Mouse (Mus musculus) bone marrow macrophage, adult 2 months (primary cell): ENCODE measurements around the gene Adar. TPM values are rescaled to one million over a fixed set of nuclear protein-coding genes. Genes with fewer than 3 reads are reported as not detected.
A peak's percentile ranks its signal among the peaks of the same experiment; 100 is the strongest.

Source experiments
- H3K27ac ChIP-seq: 2 replicates; pipeline ENCODE4 v1.5.1; 2012; ENCODE audit warnings: low read depth, low read length; ENCODE audit not compliant: insufficient read depth
- H3K4me1 ChIP-seq: 2 replicates; pipeline ENCODE4 v1.6.1; 2012; ENCODE audit warnings: low read length; ENCODE audit not compliant: control insufficient read depth, insufficient read depth
- H3K4me3 ChIP-seq: 2 replicates; pipeline ENCODE4 v1.5.1; 2012; ENCODE audit warnings: mild to moderate bottlenecking, low read length, moderate library complexity; ENCODE audit not compliant: insufficient read depth
- CTCF ChIP-seq: IDR thresholded peaks from 2 replicates; pipeline ENCODE4 v1.5.1; 2012; ENCODE audit warnings: low read depth, mild to moderate bottlenecking, low read length, moderate library complexity
- POLR2A ChIP-seq: IDR thresholded peaks from 2 replicates; pipeline ENCODE4 v1.6.1; 2012; ENCODE audit warnings: mild to moderate bottlenecking, low read depth, low read length, borderline replicate concordance
- polyA plus RNA-seq: library from polyadenylated mRNA; stranded (reverse); fragments of >200 nt; gene quantifications from 2 replicates; pipeline ENCODE4 v1.2.4, GENCODE M21; 2012; ENCODE audit not compliant: missing spikeins, insufficient read depth, insufficient read length

The Adar gene
- 57.9 and 61.1 TPM in 2 replicates for polyA plus RNA-seq

DNA sequence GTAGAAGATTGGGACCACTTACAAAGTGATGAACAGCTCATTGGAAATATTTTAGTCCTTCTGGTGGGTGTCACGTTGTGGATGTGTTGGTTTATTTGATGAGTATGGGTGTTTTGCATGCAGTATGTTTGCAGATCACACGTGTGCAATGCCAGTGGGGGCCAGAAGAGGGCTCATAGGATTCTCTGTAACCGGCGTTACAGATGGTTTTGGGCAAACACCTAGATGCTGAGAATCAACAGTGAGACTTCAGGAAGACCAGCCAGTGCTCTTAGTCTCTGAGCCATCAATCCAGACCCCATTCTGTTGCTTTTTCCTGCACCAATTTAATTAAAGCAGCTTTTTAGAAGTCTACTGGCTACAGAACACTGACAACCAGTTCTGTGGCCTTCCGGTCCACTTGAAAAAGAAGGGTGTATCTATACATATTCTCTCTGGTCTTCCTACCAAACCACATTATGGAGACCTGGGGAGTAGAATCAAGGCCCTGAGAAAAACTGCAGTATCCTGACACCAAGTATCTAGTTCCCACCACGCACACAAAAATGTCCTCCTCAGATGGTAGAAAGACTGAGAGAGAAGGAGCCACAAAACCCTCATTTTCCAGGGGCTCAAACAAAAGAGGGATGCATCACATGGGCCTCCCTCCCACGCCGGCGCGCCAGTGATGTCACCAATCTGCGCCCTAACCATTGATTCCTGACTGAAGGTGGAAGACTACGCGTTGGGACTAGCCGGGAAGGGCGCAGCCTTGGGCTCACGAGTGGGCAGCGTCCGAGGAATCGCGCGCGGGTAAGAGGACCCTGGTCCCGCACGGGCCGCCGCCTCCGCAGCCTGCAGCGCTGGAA, at the start of gene Adar:
Gene Adar (plus strand): TSS at position 664 of the 848 bp plus-strand sequence.
- no peak for TF ChIP-seq CTCF
- Histone ChIP-seq H3K4me3 (peak within 1 kb of the TSS; percentile 94), H3K27ac (no peak within 1 kb of the TSS), H3K4me1 (peaks cover 15% of the 10 kb centered on the region)

GRCm38 (mm10) chr3:89667131-89667530, 47.7 kb upstream of the Adar start:
- TF ChIP-seq POLR2A (no peak), CTCF (no peak)
- Histone ChIP-seq H3K4me3 (no peak overlapping the region), H3K4me1 (no peaks in the 10 kb centered on the region), H3K27ac (no peak overlapping the region)

- Histone ChIP-seq H3K4me3 (no peak overlapping the region), H3K27ac (no peak overlapping the region), H3K4me1 (no peaks in the 10 kb centered on the region)
- TF ChIP-seq CTCF (no peak), POLR2A (no peak)
These were observed 43.5 kb upstream of the Adar start for GRCm38 (mm10) chr3:89671334-89671733.

- Histone ChIP-seq H3K27ac (no peak overlapping the region), H3K4me3 (no peak overlapping the region), H3K4me1 (no peaks in the 10 kb centered on the region)
- TF ChIP-seq CTCF (no peak), POLR2A (no peak)
These were observed 42.1 kb upstream of the Adar start for GRCm38 (mm10) chr3:89672573-89673317.

- Histone ChIP-seq H3K4me3 (no peak overlapping the region), H3K4me1 (no peaks in the 10 kb centered on the region)
- no peak for TF ChIP-seq CTCF
- no peak for TF ChIP-seq POLR2A
These were observed 37.2 kb upstream of the Adar start for GRCm38 (mm10) chr3:89677617-89678016.

GRCm38 (mm10) chr3:89686031-89686430, 28.8 kb upstream of the Adar start:
- Histone ChIP-seq H3K4me3 (no peak overlapping the region), H3K27ac (no peak overlapping the region), H3K4me1 (no peaks in the 10 kb centered on the region)
- TF ChIP-seq POLR2A, result no peak
- no peak for TF ChIP-seq CTCF

More at GRCm38 (mm10) chr3:89677617-89678016, 37.2 kb upstream of the Adar start:
- no peak overlapping the region for H3K27ac ChIP-seq

DNA sequence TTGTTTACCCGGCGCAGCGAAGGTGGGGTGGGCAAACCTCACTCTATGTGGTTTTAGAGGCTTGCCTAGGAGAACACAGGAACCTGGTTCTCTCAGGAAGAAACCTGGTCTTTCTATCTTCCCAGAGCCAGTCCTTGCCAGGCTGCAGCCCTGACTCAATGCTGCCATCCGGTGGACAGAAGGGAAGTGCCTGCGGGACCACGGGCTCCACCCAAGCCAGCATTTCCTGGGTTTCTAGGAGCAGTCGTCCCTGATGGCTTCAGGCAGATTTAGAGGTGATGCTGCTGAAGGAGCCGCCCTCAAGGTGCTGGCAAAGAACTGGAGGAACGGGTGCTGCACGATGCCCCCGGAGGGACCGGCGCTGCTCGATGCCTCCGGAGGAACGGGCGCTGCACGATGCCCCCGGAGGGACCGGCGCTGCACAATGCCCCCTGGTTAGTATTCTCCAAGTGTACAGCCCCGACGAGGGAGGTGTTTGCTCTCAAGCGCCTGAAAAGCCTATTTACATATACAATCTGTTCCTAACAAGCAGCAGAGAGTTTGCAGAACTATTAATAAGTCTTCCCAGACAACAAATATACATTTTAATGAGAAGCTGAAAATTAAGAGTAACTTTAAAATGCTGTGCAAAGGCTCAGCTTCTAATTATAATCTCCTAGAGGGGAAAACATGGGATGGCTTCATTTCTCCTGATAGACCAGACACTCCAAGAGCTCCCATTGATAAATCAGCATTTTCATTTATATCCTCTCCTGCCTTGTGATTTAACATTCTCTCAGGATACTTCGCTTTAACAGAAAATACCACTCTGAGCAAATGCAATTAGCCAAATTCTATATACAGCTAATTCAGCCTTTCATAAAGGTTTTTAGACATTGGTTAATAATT, 25.9 kb upstream of the Adar start:
- TF ChIP-seq POLR2A, result no peak
- peak; percentile 93 for TF ChIP-seq CTCF
- Histone ChIP-seq H3K4me1 (no peaks in the 10 kb centered on the region), H3K27ac (no peak overlapping the region), H3K4me3 (peak overlapping the region; percentile 18)

GRCm38 (mm10) chr3:89691776-89692175, 23.0 kb upstream of the Adar start:
- H3K27ac ChIP-seq, result no peak overlapping the region

DNA sequence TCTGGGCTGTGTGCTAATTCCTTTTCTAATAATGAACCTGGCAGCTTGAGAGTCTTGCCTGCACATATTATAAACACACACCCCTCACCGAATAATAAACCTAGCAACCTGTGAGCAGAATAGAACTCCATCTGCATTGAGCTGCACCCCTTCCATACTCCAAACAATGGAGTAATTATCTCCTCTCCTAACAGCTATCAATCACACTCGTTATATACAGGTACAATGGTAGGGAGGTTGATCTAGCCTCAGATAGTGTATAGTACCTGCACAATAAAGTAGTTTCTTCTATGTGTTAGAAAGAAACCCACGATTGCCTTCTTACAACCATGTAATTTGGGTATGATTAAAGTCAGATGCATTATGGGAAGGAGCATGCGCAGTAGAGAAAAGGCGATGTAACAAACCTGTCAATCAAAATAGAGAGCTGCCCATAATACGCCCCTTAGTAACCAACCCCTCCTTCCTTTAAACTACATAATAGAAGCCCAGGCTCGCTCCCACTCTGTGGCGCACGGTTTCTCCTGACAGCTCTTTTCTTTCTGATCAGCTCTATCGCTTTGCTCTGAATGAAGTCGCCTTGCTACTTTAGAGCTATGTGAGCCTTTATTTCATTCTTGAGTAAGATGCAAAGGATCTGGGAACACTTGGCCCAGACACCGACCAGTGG, 18.5 kb upstream of the Adar start:
- H3K4me1 ChIP-seq, result no peaks in the 10 kb centered on the region
- no peak overlapping the region for H3K27ac ChIP-seq
- H3K4me3 ChIP-seq, result no peak overlapping the region
- TF ChIP-seq POLR2A, result no peak
- no peak for TF ChIP-seq CTCF

More at GRCm38 (mm10) chr3:89691776-89692175, 23.0 kb upstream of the Adar start:
- TF ChIP-seq CTCF (no peak), POLR2A (no peak)
- Histone ChIP-seq H3K4me3 (no peak overlapping the region), H3K4me1 (no peaks in the 10 kb centered on the region)
